Mouse (Mus musculus) cerebellum, postnatal 25 days (tissue): ENCODE measurements around the gene Mpzl2.

ENCODE experiments used
- DNase-seq, 2 experiments: peaks; one replicate each; pipeline ENCODE4 v3.0.0; 2021; ENCODE audit warnings: mixed read lengths in 2 of 2

The Mpzl2 gene

GRCm38 (mm10) chr9:45039499-45039898, at the start of gene Mpzl2:
Gene Mpzl2, plus strand, starts transcription at chr9:45039799.
- no peak for DNase-seq

GRCm38 (mm10) chr9:44991821-44992220, 47.8 kb upstream of the Mpzl2 start:
- DNase-seq: no peak

GRCm38 (mm10) chr9:44992271-44992670, 47.3 kb upstream of the Mpzl2 start:
- peak; percentile 76 to 83 for DNase-seq

- no peak for DNase-seq
Observed at GRCm38 (mm10) chr9:44993268-44993667, 46.3 kb upstream of the Mpzl2 start.

- no peak for DNase-seq
Observed at GRCm38 (mm10) chr9:44994962-44995361, 44.6 kb upstream of the Mpzl2 start.

- no peak for DNase-seq
Observed at GRCm38 (mm10) chr9:44996590-44996989, 43.0 kb upstream of the Mpzl2 start.

- peak in 1 of 2 experiments; percentile 6 for DNase-seq
Observed at GRCm38 (mm10) chr9:44998138-44998537, 41.5 kb upstream of the Mpzl2 start.

GRCm38 (mm10) chr9:44999171-44999570, 40.4 kb upstream of the Mpzl2 start:
- DNase-seq: peak; percentile 62 to 64

- DNase-seq: no peak
Observed at GRCm38 (mm10) chr9:44999776-45000175, 39.8 kb upstream of the Mpzl2 start.

- no peak for DNase-seq
Observed at GRCm38 (mm10) chr9:45000249-45000648, 39.4 kb upstream of the Mpzl2 start.

GRCm38 (mm10) chr9:45007404-45007803, 32.2 kb upstream of the Mpzl2 start:
- DNase-seq: no peak

GRCm38 (mm10) chr9:45008342-45008741, 31.3 kb upstream of the Mpzl2 start:
- no peak for DNase-seq

GRCm38 (mm10) chr9:45009180-45010078, 30.2 kb upstream of the Mpzl2 start, which contains the start of gene Cd3e:
Gene Cd3e, minus strand, starts transcription at chr9:45009627.
- no peak for DNase-seq

- no peak for DNase-seq
Observed at GRCm38 (mm10) chr9:45010461-45010860, 29.1 kb upstream of the Mpzl2 start.

- no peak for DNase-seq
Observed at GRCm38 (mm10) chr9:45011291-45011690, 28.3 kb upstream of the Mpzl2 start.

- DNase-seq: no peak
Observed at GRCm38 (mm10) chr9:45014879-45015278, 24.7 kb upstream of the Mpzl2 start.

- no peak for DNase-seq
Observed at GRCm38 (mm10) chr9:45015841-45016240, 23.8 kb upstream of the Mpzl2 start.

GRCm38 (mm10) chr9:45018031-45018430, 21.6 kb upstream of the Mpzl2 start:
- DNase-seq: no peak

- DNase-seq: peak; percentile 73 to 81
Observed at GRCm38 (mm10) chr9:45022800-45023199, 16.8 kb upstream of the Mpzl2 start.

- no peak for DNase-seq
Observed at GRCm38 (mm10) chr9:45023638-45024037, 16.0 kb upstream of the Mpzl2 start.

- DNase-seq: no peak
Observed at GRCm38 (mm10) chr9:45024187-45024586, 15.4 kb upstream of the Mpzl2 start.

GRCm38 (mm10) chr9:45027376-45027775, 12.2 kb upstream of the Mpzl2 start:
- no peak for DNase-seq

- no peak for DNase-seq
Observed at GRCm38 (mm10) chr9:45030341-45030740, 9.3 kb upstream of the Mpzl2 start.

- DNase-seq: no peak
Observed at GRCm38 (mm10) chr9:45032261-45032660, 7.3 kb upstream of the Mpzl2 start.

GRCm38 (mm10) chr9:45034526-45034925, 5.1 kb upstream of the Mpzl2 start:
- no peak for DNase-seq
